Mouse (Mus musculus) splenic B cell, adult 2 months (primary cell): ENCODE data around the gene Ahdc1.

Experiments used
- DNase-seq: peaks from one replicate; pipeline ENCODE4 v3.0.0-alpha.2; 2011; ENCODE audit warnings: low read depth, low spot score
- H3K27me3 ChIP-seq: 2 replicates; pipeline ENCODE4 v1.6.1; 2012; ENCODE audit warnings: mild to moderate bottlenecking, low read length, moderate library complexity, mixed read lengths; ENCODE audit not compliant: control insufficient read depth, poor library complexity, insufficient read depth, severe bottlenecking
- H3K36me3 ChIP-seq: 2 replicates; pipeline ENCODE4 v1.6.1; 2012; ENCODE audit warnings: mild to moderate bottlenecking, low read length, moderate library complexity, mixed read lengths; ENCODE audit not compliant: control insufficient read depth, poor library complexity, insufficient read depth, severe bottlenecking

Ahdc1 gene

GRCm38 (mm10) chr4:133020721-133021120, 9.7 kb downstream of the Ahdc1 start:
- DNase-seq = no peak

GRCm38 (mm10) chr4:133021181-133021671, 10.2 kb downstream of the Ahdc1 start:
- Histone ChIP-seq H3K36me3 (peaks cover 4% of the 10 kb centered on the region; the same call in 1 of the 2 replicates), H3K27me3 (no peaks in the 10 kb centered on the region)
- DNase-seq = no peak

More at GRCm38 (mm10) chr4:133020721-133021120, 9.7 kb downstream of the Ahdc1 start:
- Histone ChIP-seq H3K36me3 (peaks cover 4% of the 10 kb centered on the region; the same call in 1 of the 2 replicates), H3K27me3 (no peaks in the 10 kb centered on the region)

- DNase-seq = no peak
- H3K27me3 ChIP-seq = no peaks in the 10 kb centered on the region
- peaks cover 6% of the 10 kb centered on the region; the same call in 1 of the 2 replicates for H3K36me3 ChIP-seq
Measured at GRCm38 (mm10) chr4:133022217-133022616, 11.2 kb downstream of the Ahdc1 start.

GRCm38 (mm10) chr4:133022954-133023635, 12.0 kb downstream of the Ahdc1 start:
- H3K27me3 ChIP-seq = no peaks in the 10 kb centered on the region

GRCm38 (mm10) chr4:133023636-133024035, 12.6 kb downstream of the Ahdc1 start:
- peaks cover 6% of the 10 kb centered on the region; the same call in 1 of the 2 replicates for H3K36me3 ChIP-seq
- no peaks in the 10 kb centered on the region for H3K27me3 ChIP-seq
- DNase-seq = no peak

More at GRCm38 (mm10) chr4:133022954-133023635, 12.0 kb downstream of the Ahdc1 start:
- no peak for DNase-seq
- H3K36me3 ChIP-seq = peaks cover 6% of the 10 kb centered on the region; the same call in 1 of the 2 replicates

GRCm38 (mm10) chr4:133024404-133024803, 13.3 kb downstream of the Ahdc1 start:
- no peaks in the 10 kb centered on the region for H3K27me3 ChIP-seq
- H3K36me3 ChIP-seq = peaks cover 5% of the 10 kb centered on the region; the same call in 1 of the 2 replicates
- no peak for DNase-seq

GRCm38 (mm10) chr4:133024969-133025685, 14.1 kb downstream of the Ahdc1 start:
- Histone ChIP-seq H3K36me3 (peaks cover 5% of the 10 kb centered on the region; the same call in 1 of the 2 replicates), H3K27me3 (no peaks in the 10 kb centered on the region)
- DNase-seq = no peak

GRCm38 (mm10) chr4:133026272-133026671, 15.2 kb downstream of the Ahdc1 start:
- H3K27me3 ChIP-seq = no peaks in the 10 kb centered on the region
- H3K36me3 ChIP-seq = peaks cover 5% of the 10 kb centered on the region
- DNase-seq = no peak

- Histone ChIP-seq H3K36me3 (peaks cover 5% of the 10 kb centered on the region), H3K27me3 (no peaks in the 10 kb centered on the region)
- DNase-seq = no peak
Measured at GRCm38 (mm10) chr4:133026826-133027375, 15.8 kb downstream of the Ahdc1 start.

- no peaks in the 10 kb centered on the region for H3K27me3 ChIP-seq
- peaks cover 5% of the 10 kb centered on the region for H3K36me3 ChIP-seq
- no peak for DNase-seq
Measured at GRCm38 (mm10) chr4:133027721-133028120, 16.7 kb downstream of the Ahdc1 start.

- Histone ChIP-seq H3K36me3 (peaks cover 5% of the 10 kb centered on the region), H3K27me3 (no peaks in the 10 kb centered on the region)
- no peak for DNase-seq
Measured at GRCm38 (mm10) chr4:133028193-133028592, 17.1 kb downstream of the Ahdc1 start.

GRCm38 (mm10) chr4:133028875-133029274, 17.8 kb downstream of the Ahdc1 start:
- H3K36me3 ChIP-seq = peaks cover 5% of the 10 kb centered on the region
- no peaks in the 10 kb centered on the region for H3K27me3 ChIP-seq
- DNase-seq = no peak

- no peak for DNase-seq
- H3K27me3 ChIP-seq = no peaks in the 10 kb centered on the region
- H3K36me3 ChIP-seq = no peaks in the 10 kb centered on the region; the same call in none of the 2 replicates
Measured at GRCm38 (mm10) chr4:133032410-133033095, 21.5 kb downstream of the Ahdc1 start.

- no peaks in the 10 kb centered on the region; the same call in none of the 2 replicates for H3K36me3 ChIP-seq
- DNase-seq = no peak
- no peaks in the 10 kb centered on the region for H3K27me3 ChIP-seq
Measured at GRCm38 (mm10) chr4:133034478-133034877, 23.4 kb downstream of the Ahdc1 start.
